Mouse (Mus musculus) forebrain, postnatal 0 days (tissue): ENCODE measurements at regions not wholly inside any gene's neighbourhood (a gene's known extent, or its start where the extent isn't known, plus 50 kb on each side); places are given as distances from the start of the nearest gene placed in this dataset.

ENCODE experiments used
- ATAC-seq: fragments of 200-750 bp; cut with Nextera tagmentation; 2 replicates; pipeline ENCODE4 v1.8.0; 2017; ENCODE audit warnings: mild to moderate bottlenecking, moderate library complexity
- DNase-seq: peaks from one replicate; pipeline ENCODE4 v3.0.0-alpha.2; 2015
- H3K27ac ChIP-seq: fragments of 300-500 bp; sonication (generic); 2 replicates; pipeline ENCODE4 v1.5.1; 2014; ENCODE audit warnings: low read depth, mild to moderate bottlenecking, antibody characterized with exemption, low read length, moderate library complexity, mixed read lengths
- H3K27me3 ChIP-seq: fragments of 300-500 bp; sonication (generic); 2 replicates; pipeline ENCODE4 v1.6.1; 2014; ENCODE audit warnings: mild to moderate bottlenecking, low read length, mixed read lengths; ENCODE audit not compliant: insufficient read depth
- H3K36me3 ChIP-seq: fragments of 300-500 bp; sonication (generic); 2 replicates; pipeline ENCODE4 v1.6.1; 2014; ENCODE audit warnings: mild to moderate bottlenecking, moderate library complexity; ENCODE audit not compliant: insufficient read depth
- H3K4me1 ChIP-seq: fragments of 300-500 bp; sonication (generic); 2 replicates; pipeline ENCODE4 v1.6.1; 2014; ENCODE audit warnings: antibody characterized with exemption; ENCODE audit not compliant: insufficient read depth
- H3K4me2 ChIP-seq: fragments of 300-500 bp; sonication (generic); 2 replicates; pipeline ENCODE4 v1.6.1; 2014; ENCODE audit warnings: low read depth, mild to moderate bottlenecking, moderate library complexity
- H3K4me3 ChIP-seq: fragments of 300-500 bp; sonication (generic); 2 replicates; pipeline ENCODE4 v1.5.1; 2014; ENCODE audit warnings: low read depth, low read length, mixed read lengths
- H3K9ac ChIP-seq: fragments of 300-500 bp; sonication (generic); 2 replicates; pipeline ENCODE4 v1.6.1; 2014; ENCODE audit warnings: mild to moderate bottlenecking
- H3K9me3 ChIP-seq: fragments of 300-500 bp; sonication (generic); 2 replicates; pipeline ENCODE4 v1.6.1; 2016; ENCODE audit warnings: low read length
- CTCF ChIP-seq: sonication (generic); IDR thresholded peaks from 2 replicates; pipeline ENCODE4 v1.5.1; 2016; ENCODE audit warnings: antibody characterized with exemption, control low read depth, low read depth
- WGBS: fragments of 180-500 bp; shearing (Covaris S2); extraction: QIAGEN DNeasy Blood & Tissue Kit; methylation state at CpG from one replicate; pipeline ENCODE4 v1.1.7; 2014; 5-methylcytosine and 5-hydroxymethylcytosine counted together

GRCm38 (mm10) chr4:9067874-9068273 lies 829.0 kb upstream of the Car8 start:
- H3K36me3 ChIP-seq: no peaks in the 10 kb centered on the region
- no peak overlapping the region for H3K4me3 ChIP-seq
- no peak for TF ChIP-seq CTCF
- no peak overlapping the region for H3K27ac ChIP-seq
- ATAC-seq (no peak), DNase-seq (no peak)
- H3K4me1 ChIP-seq: no peaks in the 10 kb centered on the region
- WGBS: 70% methylated on average over 2 of the region's 2 CpGs
- no peak overlapping the region for H3K4me2 ChIP-seq
- no peak overlapping the region for H3K9ac ChIP-seq
- no peaks in the 10 kb centered on the region for H3K9me3 ChIP-seq
- no peaks in the 10 kb centered on the region for H3K27me3 ChIP-seq

- H3K4me1 ChIP-seq: no peaks in the 10 kb centered on the region
- no peak overlapping the region for H3K4me2 ChIP-seq
- WGBS: 58% methylated on average over 10 of the region's 10 CpGs
- DNase-seq (no peak), ATAC-seq (peak; percentile 32; the same call in 1 of the 2 replicates)
- no peak overlapping the region for H3K27ac ChIP-seq
- H3K4me3 ChIP-seq: no peak overlapping the region
- H3K27me3 ChIP-seq: no peaks in the 10 kb centered on the region
- H3K9ac ChIP-seq: no peak overlapping the region
- H3K36me3 ChIP-seq: no peaks in the 10 kb centered on the region
- TF ChIP-seq CTCF: no peak
- H3K9me3 ChIP-seq: no peaks in the 10 kb centered on the region
These were observed 827.4 kb upstream of the Car8 start for GRCm38 (mm10) chr4:9065981-9066815.

- H3K4me3 ChIP-seq: no peak overlapping the region
- no peaks in the 10 kb centered on the region for H3K27me3 ChIP-seq
- TF ChIP-seq CTCF: no peak
- DNase-seq (no peak), ATAC-seq (no peak)
- no peak overlapping the region for H3K4me2 ChIP-seq
- H3K27ac ChIP-seq: no peak overlapping the region
- H3K36me3 ChIP-seq: no peaks in the 10 kb centered on the region
- H3K9me3 ChIP-seq: no peaks in the 10 kb centered on the region
- WGBS: 73% methylated on average over 3 of the region's 3 CpGs
- no peak overlapping the region for H3K9ac ChIP-seq
- H3K4me1 ChIP-seq: no peaks in the 10 kb centered on the region
These were observed 823.1 kb upstream of the Car8 start for GRCm38 (mm10) chr4:9061941-9062340.

- no peak for TF ChIP-seq CTCF
- H3K9me3 ChIP-seq: no peaks in the 10 kb centered on the region
- H3K27me3 ChIP-seq: no peaks in the 10 kb centered on the region
- no peak overlapping the region for H3K9ac ChIP-seq
- H3K4me1 ChIP-seq: no peaks in the 10 kb centered on the region
- H3K4me3 ChIP-seq: no peak overlapping the region
- H3K36me3 ChIP-seq: no peaks in the 10 kb centered on the region
- 31% methylated on average over 5 of the region's 5 CpGs for WGBS
- no peak overlapping the region for H3K4me2 ChIP-seq
- ATAC-seq (peak; percentile 59), DNase-seq (no peak)
- no peak overlapping the region for H3K27ac ChIP-seq
These were observed 821.4 kb upstream of the Car8 start for GRCm38 (mm10) chr4:9060221-9060620.

GRCm38 (mm10) chr4:9057676-9058075 lies 818.8 kb upstream of the Car8 start:
- no peaks in the 10 kb centered on the region for H3K27me3 ChIP-seq
- TF ChIP-seq CTCF: no peak
- no peaks in the 10 kb centered on the region for H3K9me3 ChIP-seq
- no peak overlapping the region for H3K9ac ChIP-seq
- no peak for ATAC-seq
- no peaks in the 10 kb centered on the region for H3K4me1 ChIP-seq
- no peak for DNase-seq
- no peak overlapping the region for H3K4me3 ChIP-seq
- WGBS: 78% methylated on average over 4 of the region's 4 CpGs
- H3K27ac ChIP-seq: no peak overlapping the region
- no peaks in the 10 kb centered on the region for H3K36me3 ChIP-seq
- H3K4me2 ChIP-seq: no peak overlapping the region

GRCm38 (mm10) chr4:9057113-9057512 lies 818.3 kb upstream of the Car8 start:
- TF ChIP-seq CTCF: no peak
- no peaks in the 10 kb centered on the region for H3K27me3 ChIP-seq
- ATAC-seq (no peak), DNase-seq (no peak)
- no peak overlapping the region for H3K4me3 ChIP-seq
- no peaks in the 10 kb centered on the region for H3K9me3 ChIP-seq
- no peak overlapping the region for H3K4me2 ChIP-seq
- no peaks in the 10 kb centered on the region for H3K36me3 ChIP-seq
- no peaks in the 10 kb centered on the region for H3K4me1 ChIP-seq
- H3K27ac ChIP-seq: no peak overlapping the region
- 83% methylated on average over 7 of the region's 7 CpGs for WGBS
- no peak overlapping the region for H3K9ac ChIP-seq

- Histone ChIP-seq H3K36me3 (no peaks in the 10 kb centered on the region), H3K27me3 (no peaks in the 10 kb centered on the region), H3K9me3 (no peaks in the 10 kb centered on the region), H3K4me2 (no peak overlapping the region), H3K9ac (no peak overlapping the region), H3K4me1 (no peaks in the 10 kb centered on the region), H3K4me3 (no peak overlapping the region), H3K27ac (no peak overlapping the region)
- DNase-seq (no peak), ATAC-seq (no peak)
- TF ChIP-seq CTCF: no peak
- WGBS: 81% methylated on average over 4 of the region's 4 CpGs
These were observed 817.0 kb upstream of the Car8 start for GRCm38 (mm10) chr4:9055876-9056275.
